Mouse (Mus musculus) heart, embryonic 10.5 days (tissue): ENCODE measurements around the gene B230217C12Rik. TPM values are rescaled to one million over a fixed set of nuclear protein-coding genes. Genes with fewer than 3 reads are reported as not detected.

Experiments used
- DNase-seq: peaks from one replicate; pipeline ENCODE4 v3.0.0-alpha.2; 2017; ENCODE audit warnings: low spot score
- H3K27ac ChIP-seq: fragments of 300-500 bp; sonication (generic); 2 replicates; pipeline ENCODE4 v1.5.1; 2016; ENCODE audit warnings: mild to moderate bottlenecking
- H3K27me3 ChIP-seq: fragments of 300-500 bp; sonication (generic); 2 replicates; pipeline ENCODE4 v1.6.1; 2016; ENCODE audit warnings: mild to moderate bottlenecking; ENCODE audit not compliant: poor library complexity, insufficient read depth, severe bottlenecking
- H3K36me3 ChIP-seq: fragments of 300-500 bp; sonication (generic); 2 replicates; pipeline ENCODE4 v1.6.1; 2016; ENCODE audit warnings: mild to moderate bottlenecking, moderate library complexity
- H3K4me1 ChIP-seq: fragments of 300-500 bp; sonication (generic); 2 replicates; pipeline ENCODE4 v1.6.1; 2016; ENCODE audit warnings: mild to moderate bottlenecking
- H3K4me3 ChIP-seq: fragments of 300-500 bp; sonication (generic); 2 replicates; pipeline ENCODE4 v1.5.1; 2016; ENCODE audit warnings: mild to moderate bottlenecking, moderate library complexity
- H3K9me3 ChIP-seq: fragments of 300-500 bp; sonication (generic); 2 replicates; pipeline ENCODE4 v1.6.1; 2016; ENCODE audit warnings: mild to moderate bottlenecking, moderate library complexity
- WGBS: fragments of 180-500 bp; shearing (Covaris S2); methylation state at CpG from one replicate; pipeline ENCODE4 v1.1.7; 2016; 5-methylcytosine and 5-hydroxymethylcytosine counted together
- polyA plus RNA-seq: library from polyadenylated mRNA; unstranded; fragments of >200 nt; fragmentation: Nextera tagmentation; extraction: Ambion mirVana; gene quantifications from 2 replicates; pipeline ENCODE4 v1.2.1, GENCODE M21; 2016

The B230217C12Rik gene
- polyA plus RNA-seq, 1 experiment from 2014 or later: 9.6 TPM

GRCm38 (mm10) chr11:97812491-97812921 is 28.1 kb upstream of the B230217C12Rik start:
- Histone ChIP-seq H3K27ac (peak overlapping the region; percentile 69), H3K4me1 (peaks cover 98% of the 10 kb centered on the region), H3K9me3 (no peaks in the 10 kb centered on the region), H3K4me3 (peak overlapping the region; percentile 10; the same call in 1 of the 2 replicates), H3K36me3 (peaks cover 57% of the 10 kb centered on the region), H3K27me3 (no peaks in the 10 kb centered on the region)
- DNase-seq: no peak
- 42% methylated on average over 3 of the region's 3 CpGs for WGBS

GRCm38 (mm10) chr11:97813085-97813484 is 27.5 kb upstream of the B230217C12Rik start:
- Histone ChIP-seq H3K4me3 (no peak overlapping the region), H3K36me3 (peaks cover 54% of the 10 kb centered on the region)
- 45% methylated on average over 7 of the region's 7 CpGs for WGBS

GRCm38 (mm10) chr11:97813746-97814515 is 26.6 kb upstream of the B230217C12Rik start:
- Histone ChIP-seq H3K36me3 (peaks cover 49% of the 10 kb centered on the region), H3K27me3 (no peaks in the 10 kb centered on the region), H3K27ac (no peak overlapping the region), H3K4me3 (no peak overlapping the region; the same call in 1 of the 2 replicates), H3K9me3 (no peaks in the 10 kb centered on the region), H3K4me1 (peaks cover 98% of the 10 kb centered on the region)
- WGBS: 78% methylated on average over 17 of the region's 17 CpGs
- no peak for DNase-seq

More at GRCm38 (mm10) chr11:97813085-97813484, 27.5 kb upstream of the B230217C12Rik start:
- H3K9me3 ChIP-seq: no peaks in the 10 kb centered on the region
- DNase-seq: no peak
- H3K27me3 ChIP-seq: no peaks in the 10 kb centered on the region
- H3K27ac ChIP-seq: peak overlapping the region; percentile 69; the same call in 1 of the 2 replicates
- H3K4me1 ChIP-seq: peaks cover 98% of the 10 kb centered on the region

- Histone ChIP-seq H3K27ac (peak overlapping the region; percentile 45), H3K9me3 (no peaks in the 10 kb centered on the region), H3K36me3 (peaks cover 49% of the 10 kb centered on the region), H3K4me3 (no peak overlapping the region), H3K4me1 (peaks cover 99% of the 10 kb centered on the region), H3K27me3 (no peaks in the 10 kb centered on the region)
- WGBS: 75% methylated on average over 11 of the region's 11 CpGs
- no peak for DNase-seq
These were observed 24.8 kb upstream of the B230217C12Rik start for GRCm38 (mm10) chr11:97815736-97816135.

- Histone ChIP-seq H3K27me3 (no peaks in the 10 kb centered on the region), H3K4me3 (no peak overlapping the region), H3K27ac (no peak overlapping the region), H3K9me3 (no peaks in the 10 kb centered on the region), H3K36me3 (peaks cover 53% of the 10 kb centered on the region), H3K4me1 (peaks cover 99% of the 10 kb centered on the region)
- WGBS: 80% methylated on average over 5 of the region's 5 CpGs
- no peak for DNase-seq
These were observed 24.4 kb upstream of the B230217C12Rik start for GRCm38 (mm10) chr11:97816176-97816575.

- 47% methylated on average over 9 of the region's 9 CpGs for WGBS
- Histone ChIP-seq H3K4me1 (peaks cover 99% of the 10 kb centered on the region), H3K9me3 (no peaks in the 10 kb centered on the region), H3K4me3 (no peak overlapping the region), H3K27me3 (no peaks in the 10 kb centered on the region), H3K36me3 (peaks cover 58% of the 10 kb centered on the region), H3K27ac (peak overlapping the region; percentile 89)
- DNase-seq: no peak
These were observed 23.7 kb upstream of the B230217C12Rik start for GRCm38 (mm10) chr11:97816916-97817315.

- DNase-seq: no peak
- Histone ChIP-seq H3K27me3 (no peaks in the 10 kb centered on the region), H3K36me3 (peaks cover 58% of the 10 kb centered on the region), H3K4me1 (peaks cover 94% of the 10 kb centered on the region), H3K4me3 (no peak overlapping the region), H3K27ac (peak overlapping the region; percentile 89), H3K9me3 (no peaks in the 10 kb centered on the region)
- 33% methylated on average over 5 of the region's 5 CpGs for WGBS
These were observed 23.2 kb upstream of the B230217C12Rik start for GRCm38 (mm10) chr11:97817379-97817778.

- Histone ChIP-seq H3K27ac (peak overlapping the region; percentile 89), H3K9me3 (no peaks in the 10 kb centered on the region), H3K27me3 (no peaks in the 10 kb centered on the region), H3K36me3 (peaks cover 61% of the 10 kb centered on the region), H3K4me1 (peaks cover 94% of the 10 kb centered on the region), H3K4me3 (no peak overlapping the region)
- no peak for DNase-seq
- WGBS: 36% methylated on average over 6 of the region's 6 CpGs
These were observed 22.6 kb upstream of the B230217C12Rik start for GRCm38 (mm10) chr11:97818003-97818402.

GRCm38 (mm10) chr11:97818571-97818970 is 22.0 kb upstream of the B230217C12Rik start:
- 15% methylated on average over 4 of the region's 4 CpGs for WGBS
- DNase-seq: no peak
- no peaks in the 10 kb centered on the region for H3K9me3 ChIP-seq
- H3K27ac ChIP-seq: peak overlapping the region; percentile 89
- H3K27me3 ChIP-seq: no peaks in the 10 kb centered on the region
- H3K36me3 ChIP-seq: peaks cover 59% of the 10 kb centered on the region
- peaks cover 92% of the 10 kb centered on the region for H3K4me1 ChIP-seq
- no peak overlapping the region for H3K4me3 ChIP-seq

GRCm38 (mm10) chr11:97819102-97819501 is 21.5 kb upstream of the B230217C12Rik start:
- Histone ChIP-seq H3K4me3 (no peak overlapping the region), H3K36me3 (peaks cover 58% of the 10 kb centered on the region), H3K9me3 (no peaks in the 10 kb centered on the region), H3K4me1 (peaks cover 87% of the 10 kb centered on the region), H3K27me3 (no peaks in the 10 kb centered on the region), H3K27ac (peak overlapping the region; percentile 89)
- 49% methylated on average over 4 of the region's 4 CpGs for WGBS
- no peak for DNase-seq

- Histone ChIP-seq H3K27me3 (no peaks in the 10 kb centered on the region), H3K36me3 (peaks cover 58% of the 10 kb centered on the region), H3K4me1 (peaks cover 78% of the 10 kb centered on the region), H3K9me3 (no peaks in the 10 kb centered on the region), H3K4me3 (no peak overlapping the region), H3K27ac (no peak overlapping the region; the same call in 1 of the 2 replicates)
- no peak for DNase-seq
- WGBS: 65% methylated on average over 5 of the region's 5 CpGs
These were observed 20.7 kb upstream of the B230217C12Rik start for GRCm38 (mm10) chr11:97819923-97820322.

- H3K4me1 ChIP-seq: peaks cover 69% of the 10 kb centered on the region
- no peaks in the 10 kb centered on the region for H3K27me3 ChIP-seq
- peaks cover 59% of the 10 kb centered on the region for H3K36me3 ChIP-seq
- 27% methylated on average over 4 of the region's 4 CpGs for WGBS
- peak overlapping the region; percentile 59; the same call in 1 of the 2 replicates for H3K27ac ChIP-seq
- H3K4me3 ChIP-seq: no peak overlapping the region
- DNase-seq: no peak
- H3K9me3 ChIP-seq: no peaks in the 10 kb centered on the region
These were observed 19.7 kb upstream of the B230217C12Rik start for GRCm38 (mm10) chr11:97820840-97821239.

GRCm38 (mm10) chr11:97821401-97822064 is 19.0 kb upstream of the B230217C12Rik start:
- Histone ChIP-seq H3K4me1 (peaks cover 67% of the 10 kb centered on the region), H3K36me3 (peaks cover 60% of the 10 kb centered on the region), H3K9me3 (no peaks in the 10 kb centered on the region), H3K4me3 (no peak overlapping the region; the same call in 1 of the 2 replicates), H3K27ac (peak overlapping the region; percentile 59), H3K27me3 (no peaks in the 10 kb centered on the region)
- DNase-seq: no peak
- WGBS: 93% methylated on average over 8 of the region's 8 CpGs
